ENCODE assay signal across 8 mouse cellular contexts in genomic region chr7:46838104-46838671, GRCm38 (mm10). TPM values are rescaled to one million over a fixed set of nuclear protein-coding genes. Genes with fewer than 3 reads are reported as not detected.
DNase-seq lines count a peak whose midpoint lies in the region; ATAC-seq lines count a peak whose summit lies in the region.

No protein-coding gene starts in this region.

- H3K27ac ChIP-seq in hindbrain, embryonic 10.5 days = peak overlapping the region; percentile 80

- no peaks in the 10 kb centered on the region for H3K36me3 ChIP-seq in hindbrain, embryonic 10.5 days

- H3K27me3 ChIP-seq in hindbrain, embryonic 10.5 days (ENCODE audit: insufficient read depth, poor library complexity, severe bottlenecking) = peaks cover 20% of the 10 kb centered on the region; the same call in 1 of the 2 replicates

- WGBS in hindbrain, embryonic 10.5 days = 2% methylated on average over 9 of the region's 9 CpGs

- H3K9me3 ChIP-seq in hindbrain, embryonic 10.5 days = no peaks in the 10 kb centered on the region

- H3K4me1 ChIP-seq in hindbrain, embryonic 10.5 days (replicated peaks) = peaks cover 69% of the 10 kb centered on the region

- peak; percentile 27 for ATAC-seq in CD4-positive, CD25-positive, alpha-beta regulatory T cell, adult 4 months
- peak; percentile 22; the same call in 1 of the 2 replicates for ATAC-seq in megakaryocyte progenitor cell, adult 5-6 weeks (replicated peaks; ENCODE audit: poor library complexity)

- intact Hi-C loops in left cerebral cortex, postnatal 14 days (cut with DNase I) = no loop called here

- peak overlapping the region; percentile 23 for H3K4me3 ChIP-seq in hindbrain, embryonic 10.5 days

- DNase-seq in NIH3T3 (ENCODE audit: low read depth) = peak; percentile 77
- peak; percentile 18 for DNase-seq in forelimb bud, embryonic 11.5 days (ENCODE audit: low read depth, low spot score)
- DNase-seq in hindbrain, embryonic 10.5 days (ENCODE audit: low spot score) = peak; percentile 47
- DNase-seq in left cerebral cortex, postnatal 14 days (ENCODE audit: low spot score in 2 of 2) = peak; percentile 49 to 54
- peak; percentile 90 for DNase-seq in skeletal muscle tissue, adult 2 months (ENCODE audit: low read depth, low spot score)
- DNase-seq in c-Kit-positive CD71-positive TER-119-positive erythroid progenitor cells, embryonic 14.5 days (ENCODE audit: low spot score) = no peak

RNA-seq across cellular contexts. Expression of gene Ldha, which starts 3.1 kb away (rescaled TPM):
- polyA plus RNA-seq in CD4-positive, CD25-positive, alpha-beta regulatory T cell, adult 4 months (2017; shearing (Covaris generic)) = 100 to 1,000 TPM; 817 to 958 TPM
- polyA plus RNA-seq in hindbrain, embryonic 10.5 days (2016; fragmentation: Nextera tagmentation; extraction: Ambion mirVana) = 2,204 and 3,422 TPM in 2 replicates
- total RNA-seq in left cerebral cortex, postnatal 14 days (2021) = 100 to 1,000 TPM; 497 to 507 TPM
- 597 and 639 TPM in 2 replicates for total RNA-seq in megakaryocyte progenitor cell, adult 5-6 weeks (2015)
- total RNA-seq in megakaryocyte progenitor cell, adult 5-6 weeks (2017) = 442 and 446 TPM in 2 replicates

RNA-seq across cellular contexts. Expression of gene Ldhc, which starts 22.8 kb away (rescaled TPM):
- not detected for polyA plus RNA-seq in CD4-positive, CD25-positive, alpha-beta regulatory T cell, adult 4 months (2017; shearing (Covaris generic))
- not detected in 2 replicates for polyA plus RNA-seq in hindbrain, embryonic 10.5 days (2016; fragmentation: Nextera tagmentation; extraction: Ambion mirVana)
- not detected for total RNA-seq in left cerebral cortex, postnatal 14 days (2021)
- 0.44 and 0.49 TPM in 2 replicates for total RNA-seq in megakaryocyte progenitor cell, adult 5-6 weeks (2015)
- 1.3 TPM in 1 of 2 replicates, not detected in the other for total RNA-seq in megakaryocyte progenitor cell, adult 5-6 weeks (2017)

RNA-seq across cellular contexts. Expression of gene Gtf2h1, which starts 42.3 kb away (rescaled TPM):
- 10 to 100 TPM; 20.7 to 28.1 TPM for polyA plus RNA-seq in CD4-positive, CD25-positive, alpha-beta regulatory T cell, adult 4 months (2017; shearing (Covaris generic))
- polyA plus RNA-seq in hindbrain, embryonic 10.5 days (2016; fragmentation: Nextera tagmentation; extraction: Ambion mirVana) = 42.0 and 53.0 TPM in 2 replicates
- total RNA-seq in left cerebral cortex, postnatal 14 days (2021) = 10 to 100 TPM; 37.0 to 39.3 TPM
- total RNA-seq in megakaryocyte progenitor cell, adult 5-6 weeks (2015) = 54.7 and 58.1 TPM in 2 replicates
- 82.4 and 105 TPM in 2 replicates for total RNA-seq in megakaryocyte progenitor cell, adult 5-6 weeks (2017)

RNA-seq across cellular contexts. Expression of gene Hps5, which starts 42.3 kb away (rescaled TPM):
- 10 to 100 TPM; 14.2 to 26.1 TPM for polyA plus RNA-seq in CD4-positive, CD25-positive, alpha-beta regulatory T cell, adult 4 months (2017; shearing (Covaris generic))
- polyA plus RNA-seq in hindbrain, embryonic 10.5 days (2016; fragmentation: Nextera tagmentation; extraction: Ambion mirVana) = 20.0 and 21.1 TPM in 2 replicates
- total RNA-seq in left cerebral cortex, postnatal 14 days (2021) = 10 to 100 TPM; 11.4 to 13.7 TPM
- total RNA-seq in megakaryocyte progenitor cell, adult 5-6 weeks (2015) = 13.5 and 17.5 TPM in 2 replicates
- total RNA-seq in megakaryocyte progenitor cell, adult 5-6 weeks (2017) = 25.5 and 29.0 TPM in 2 replicates
